Mouse (Mus musculus): ENCODE measurements around the gene Kat8.
A peak's percentile ranks its signal among the peaks of the same experiment; 100 is the strongest.

Gene Kat8

GRCm38 (mm10) chr7:127896384-127896783 is 15.9 kb upstream of the Kat8 start:
- DNase-seq (ENCODE audit: extremely low spot score, low spot score), result peak; percentile 53

- DNase-seq (ENCODE audit: extremely low spot score, low spot score), result no peak
These were observed 14.8 kb upstream of the Kat8 start for GRCm38 (mm10) chr7:127897542-127897941.

- no peak for DNase-seq (ENCODE audit: extremely low spot score, low spot score)
These were observed 13.9 kb upstream of the Kat8 start for GRCm38 (mm10) chr7:127898179-127898956.

- DNase-seq (ENCODE audit: extremely low spot score, low spot score), result no peak
These were observed 12.3 kb upstream of the Kat8 start for GRCm38 (mm10) chr7:127899997-127900396.

GRCm38 (mm10) chr7:127901772-127902171 is 10.5 kb upstream of the Kat8 start:
- no peak for DNase-seq (ENCODE audit: extremely low spot score, low spot score)

GRCm38 (mm10) chr7:127903971-127904796 is 8.1 kb upstream of the Kat8 start, which contains the start of gene Bckdk:
TSS of gene Bckdk (plus strand) at chr7:127904082.
- DNase-seq (ENCODE audit: extremely low spot score, low spot score), result peak; percentile 80

- no peak for DNase-seq (ENCODE audit: extremely low spot score, low spot score)
These were observed 4.4 kb upstream of the Kat8 start for GRCm38 (mm10) chr7:127907939-127908338.

- DNase-seq (ENCODE audit: extremely low spot score, low spot score), result no peak
These were observed 3.7 kb upstream of the Kat8 start for GRCm38 (mm10) chr7:127908656-127909055.

GRCm38 (mm10) chr7:127912938-127913337 is 622 bp downstream of the Kat8 start:
- no peak for DNase-seq (ENCODE audit: extremely low spot score, low spot score)

GRCm38 (mm10) chr7:127915293-127915692 is 3.0 kb downstream of the Kat8 start:
- DNase-seq (ENCODE audit: extremely low spot score, low spot score), result no peak

- DNase-seq (ENCODE audit: extremely low spot score, low spot score), result peak; percentile 40
These were observed 5.9 kb downstream of the Kat8 start for GRCm38 (mm10) chr7:127918203-127918602.

GRCm38 (mm10) chr7:127919290-127919689 is 7.0 kb downstream of the Kat8 start:
- peak; percentile 20 for DNase-seq (ENCODE audit: extremely low spot score, low spot score)

GRCm38 (mm10) chr7:127921516-127921915 is 9.2 kb downstream of the Kat8 start:
- no peak for DNase-seq (ENCODE audit: extremely low spot score, low spot score)

- DNase-seq (ENCODE audit: extremely low spot score, low spot score), result no peak
These were observed 10.3 kb downstream of the Kat8 start for GRCm38 (mm10) chr7:127922451-127923275.

- no peak for DNase-seq (ENCODE audit: extremely low spot score, low spot score)
These were observed 11.4 kb downstream of the Kat8 start for GRCm38 (mm10) chr7:127923714-127924113.

GRCm38 (mm10) chr7:127925252-127925651 is 12.9 kb downstream of the Kat8 start:
- no peak for DNase-seq (ENCODE audit: extremely low spot score, low spot score)

- DNase-seq (ENCODE audit: extremely low spot score, low spot score), result no peak
These were observed 13.8 kb downstream of the Kat8 start for GRCm38 (mm10) chr7:127926066-127926465.

GRCm38 (mm10) chr7:127926846-127927245 is 14.5 kb downstream of the Kat8 start:
- DNase-seq (ENCODE audit: extremely low spot score, low spot score), result no peak

GRCm38 (mm10) chr7:127927726-127928125 is 15.4 kb downstream of the Kat8 start:
- no peak for DNase-seq (ENCODE audit: extremely low spot score, low spot score)

GRCm38 (mm10) chr7:127928596-127928995 is 16.3 kb downstream of the Kat8 start:
- no peak for DNase-seq (ENCODE audit: extremely low spot score, low spot score)

- DNase-seq (ENCODE audit: extremely low spot score, low spot score), result no peak
These were observed 17.6 kb downstream of the Kat8 start, which contains the start of gene Prss8 for GRCm38 (mm10) chr7:127929923-127930322. TSS of gene Prss8 (minus strand) at chr7:127930104.

All from neural tube, embryonic 10.5 days (tissue).